Mouse (Mus musculus): ENCODE results near the gene Ndufa5.

Gene Ndufa5

GRCm38 (mm10) chr6:24525705-24526104 is 2.1 kb downstream of the Ndufa5 start:
- no peak for DNase-seq (ENCODE audit: low read depth, low spot score)

- DNase-seq (ENCODE audit: low read depth, low spot score): peak; percentile 45
Measured at GRCm38 (mm10) chr6:24516197-24516596, 11.6 kb downstream of the Ndufa5 start.

- no peak for DNase-seq (ENCODE audit: low read depth, low spot score)
Measured at GRCm38 (mm10) chr6:24514552-24515284, 13.1 kb downstream of the Ndufa5 start, which contains the start of gene Iqub. Iqub (minus strand) TSS chr6:24515067.

GRCm38 (mm10) chr6:24504141-24504540 is 23.7 kb downstream of the Ndufa5 start:
- DNase-seq (ENCODE audit: low read depth, low spot score): no peak

DNA sequence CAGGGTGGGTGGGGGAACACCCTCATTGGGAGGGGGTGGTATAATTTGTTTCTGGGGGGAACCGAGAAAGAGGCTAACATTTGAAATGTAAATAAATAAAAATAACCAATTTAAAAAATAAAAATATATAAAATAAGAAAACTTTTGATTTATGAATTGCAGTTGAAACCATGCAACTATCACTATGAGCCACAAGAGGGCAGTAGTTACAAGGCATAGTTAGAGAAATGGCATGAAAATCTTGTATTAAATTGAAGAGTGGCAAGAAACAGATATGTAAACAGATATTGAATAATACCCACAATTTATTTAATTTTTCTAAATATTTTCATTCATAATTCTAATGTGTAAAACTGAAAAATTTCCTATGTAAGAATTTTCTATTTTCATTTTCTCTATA is 37.5 kb downstream of the Ndufa5 start:
- DNase-seq (ENCODE audit: low read depth, low spot score): peak; percentile 21

DNA sequence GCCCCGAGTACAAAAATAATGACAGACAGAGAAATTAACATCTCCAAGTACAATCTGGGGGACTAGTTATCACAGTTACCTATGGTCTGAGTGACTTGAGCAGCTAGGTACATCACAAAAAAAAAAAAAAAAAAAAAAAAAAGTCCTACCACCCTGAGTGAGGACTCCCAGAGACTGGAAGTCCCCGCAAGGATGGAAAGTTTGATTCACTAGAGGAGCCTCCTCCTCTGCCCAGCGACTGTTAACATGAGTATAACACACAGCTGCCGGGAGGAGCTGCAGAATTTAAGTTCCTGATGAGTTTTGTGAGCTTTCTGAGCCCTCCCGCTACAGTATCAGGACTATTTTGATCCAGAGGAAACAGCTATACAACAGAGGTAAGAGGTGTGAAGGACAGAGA is 41.3 kb downstream of the Ndufa5 start:
- no peak for DNase-seq (ENCODE audit: low read depth, low spot score)

DNA sequence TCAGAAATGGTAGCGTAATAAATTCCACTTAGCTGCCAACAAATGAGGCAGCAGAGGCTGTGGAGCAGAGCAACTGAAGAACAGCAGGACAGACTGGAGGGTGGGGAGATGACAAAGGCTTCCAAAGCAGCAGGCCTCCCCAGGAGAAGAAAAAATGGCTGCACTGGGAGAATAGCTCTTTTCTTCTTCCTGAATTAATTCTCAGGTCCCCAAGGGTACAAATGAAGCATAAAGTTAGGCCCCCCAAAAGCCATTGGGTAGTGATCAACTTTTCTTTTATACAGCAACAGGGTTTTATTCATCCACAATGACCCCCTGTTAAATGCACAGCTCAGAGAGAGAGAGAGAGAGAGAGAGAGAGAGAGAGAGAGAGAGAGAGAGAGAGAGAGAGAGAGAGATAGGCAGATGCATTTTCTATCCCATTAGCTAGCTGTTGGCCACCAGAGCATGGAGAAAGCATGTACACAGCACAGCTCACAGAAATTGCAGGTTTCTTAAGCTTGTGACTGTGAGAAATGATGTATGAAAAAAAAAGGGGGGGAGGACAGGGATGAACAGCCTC is 57.2 kb downstream of the Ndufa5 start:
- no peak for DNase-seq (ENCODE audit: low read depth, low spot score)

DNA sequence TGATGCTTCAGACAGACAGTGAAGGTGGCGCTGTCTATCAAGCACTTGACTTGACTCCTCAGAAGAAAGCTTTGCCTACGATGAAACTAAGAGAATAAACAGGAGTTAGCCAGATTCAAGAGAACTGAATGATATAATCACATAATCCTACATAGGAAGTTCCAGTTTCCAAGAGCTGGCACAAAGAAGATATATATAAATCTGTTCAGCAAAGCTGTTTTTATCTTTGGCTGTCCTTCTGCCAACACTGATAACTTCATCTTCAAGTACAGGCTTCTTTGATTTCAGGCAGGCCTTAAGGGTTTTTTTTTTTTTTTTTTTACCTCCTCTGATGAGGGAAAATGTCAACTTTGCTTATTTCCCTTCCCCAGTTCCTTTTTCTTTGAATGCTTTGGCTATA is 57.7 kb downstream of the Ndufa5 start:
- DNase-seq (ENCODE audit: low read depth, low spot score): no peak

Data from A20 (cell line).